Mouse (Mus musculus) bone marrow, adult 2 months (tissue): ENCODE measurements around the gene Tbl1xr1.

Experiments
- CTCF ChIP-seq: fragments of 200-500 bp; IDR thresholded peaks from 2 replicates; pipeline ENCODE4 v1.5.1; 2011; ENCODE audit warnings: low read length, control low read depth; ENCODE audit not compliant: control insufficient read depth, insufficient read depth
- POLR2A ChIP-seq: fragments of 200-500 bp; IDR thresholded peaks from 2 replicates; pipeline ENCODE4 v1.6.1; 2011; ENCODE audit warnings: low read depth, mild to moderate bottlenecking, control low read depth, low read length, borderline replicate concordance; ENCODE audit not compliant: control insufficient read depth

DNA sequence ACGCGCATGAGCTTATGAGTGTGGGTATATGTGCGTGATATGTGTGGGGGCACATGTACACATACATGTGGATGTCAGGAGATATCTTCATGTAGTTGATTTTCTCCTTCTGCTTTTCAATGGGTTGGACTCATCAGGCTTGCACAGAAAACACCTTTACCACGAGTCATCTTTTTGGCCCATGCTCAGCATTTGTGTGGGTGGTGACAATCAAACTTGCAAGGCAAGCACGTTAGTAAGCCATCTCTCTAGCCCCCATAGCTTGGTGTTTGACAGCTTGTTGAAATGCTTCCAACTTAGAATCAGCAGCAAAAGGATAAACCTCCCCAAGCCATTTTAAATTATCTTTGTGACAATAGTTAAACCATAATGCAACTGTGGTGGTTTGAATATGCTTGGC lies 7.8 kb upstream of the Tbl1xr1 start:
- no peak for TF ChIP-seq CTCF
- TF ChIP-seq POLR2A, result no peak
